Mouse (Mus musculus) common myeloid progenitor, adult 5-6 weeks (primary cell): ENCODE results near the gene Crip1. TPM values are rescaled to one million over a fixed set of nuclear protein-coding genes. Genes with fewer than 3 reads are reported as not detected.

Experiments used
- ATAC-seq: replicated peaks from 2 replicates; pipeline ENCODE4 v1.8.0; 2016; ENCODE audit warnings: low read depth, mild to moderate bottlenecking, moderate TSS enrichment, inconsistent platforms; ENCODE audit not compliant: poor library complexity, severe bottlenecking
- total RNA-seq: library from RNA; stranded (forward); fragments of 200-1000, 187-1606 nt; gene quantifications from 2 replicates; pipeline ENCODE4 v1.2.3, GENCODE M21; 2017

Gene Crip1
- 337 and 338 TPM in 2 replicates for total RNA-seq

- peak; percentile 57 for ATAC-seq
Measured at GRCm38 (mm10) chr12:113146112-113147057, at the start of gene Crip1. Crip1 (plus strand) TSS chr12:113146316.

- no peak for ATAC-seq
Measured at GRCm38 (mm10) chr12:113097040-113097439, 49.1 kb upstream of the Crip1 start.

GRCm38 (mm10) chr12:113097749-113098281 lies 48.3 kb upstream of the Crip1 start, which contains the start of gene Mta1:
Mta1 (plus strand) TSS chr12:113098278.
- ATAC-seq: peak; percentile 37

GRCm38 (mm10) chr12:113098530-113099151 lies 47.5 kb upstream of the Crip1 start:
- no peak for ATAC-seq

- ATAC-seq: no peak
Measured at GRCm38 (mm10) chr12:113099470-113100237, 46.5 kb upstream of the Crip1 start.

GRCm38 (mm10) chr12:113100448-113101076 lies 45.6 kb upstream of the Crip1 start:
- no peak for ATAC-seq

GRCm38 (mm10) chr12:113101251-113101960 lies 44.7 kb upstream of the Crip1 start:
- no peak for ATAC-seq

- peak; percentile 64 for ATAC-seq
Measured at GRCm38 (mm10) chr12:113102461-113102860, 43.7 kb upstream of the Crip1 start.

- peak; percentile 21; the same call in 1 of the 2 replicates for ATAC-seq
Measured at GRCm38 (mm10) chr12:113103846-113104451, 42.2 kb upstream of the Crip1 start.

- ATAC-seq: no peak
Measured at GRCm38 (mm10) chr12:113106386-113106785, 39.7 kb upstream of the Crip1 start.

- ATAC-seq: peak; percentile 80
Measured at GRCm38 (mm10) chr12:113107431-113108124, 38.5 kb upstream of the Crip1 start.

GRCm38 (mm10) chr12:113108528-113109283 lies 37.4 kb upstream of the Crip1 start:
- ATAC-seq: no peak

GRCm38 (mm10) chr12:113109801-113110200 lies 36.3 kb upstream of the Crip1 start:
- no peak for ATAC-seq

- ATAC-seq: no peak
Measured at GRCm38 (mm10) chr12:113114141-113114540, 32.0 kb upstream of the Crip1 start.

GRCm38 (mm10) chr12:113114856-113115538 lies 31.1 kb upstream of the Crip1 start:
- ATAC-seq: no peak

GRCm38 (mm10) chr12:113119516-113120410 lies 26.4 kb upstream of the Crip1 start:
- peak; percentile 88 for ATAC-seq
